Mouse (Mus musculus): Measurements from ENCODE around the gene Oxld1. TPM values are rescaled to one million over a fixed set of nuclear protein-coding genes. Genes with fewer than 3 reads are reported as not detected.

The Oxld1 gene
- total and polyA plus RNA-seq, 3 experiments: 10.4 to 31.4 (median 20.3) TPM

- peak within 1 kb of the TSS; percentile 89 for H3K4me2 ChIP-seq (ENCODE audit: insufficient read depth, low read depth, poor library complexity, severe bottlenecking)
- H3K36me3 ChIP-seq (replicated peaks in 1 of 2; ENCODE audit: control insufficient read depth in 1 of 2, insufficient read depth in 1 of 2, low read length in 1 of 2): peaks cover 68 to 81% of the 10 kb centered on the region in 2 experiments
- H3K27ac ChIP-seq (ENCODE audit: insufficient read depth, low read depth): peak within 1 kb of the TSS; percentile 33
- H3K79me2 ChIP-seq (replicated peaks; ENCODE audit: control insufficient read depth, extremely low read depth, insufficient read depth, poor library complexity, severe bottlenecking): peaks cover 26% of the 10 kb centered on the region
- dilution Hi-C loops (cut with MboI; ENCODE audit: extremely low pct_ligation_motif_present, extremely low pct_unique_long_range_greater_than_20kb, low sequenced_read_pairs): no loop called here
- H3K4me1 ChIP-seq (ENCODE audit: control insufficient read depth in 1 of 2, insufficient read depth in 2 of 2): peaks cover 7 to 30% of the 10 kb centered on the region in 2 experiments
- H3K27me3 ChIP-seq (replicated peaks): no peaks in the 10 kb centered on the region
- H3K9ac ChIP-seq (ENCODE audit: insufficient read depth, low read depth): peak within 1 kb of the TSS; percentile 72
- in situ Hi-C loops (cut with MboI; ENCODE audit: low pct_ligation_motif_present, low pct_unique_long_range_greater_than_20kb, low sequenced_read_pairs): no loop called here
- TF ChIP-seq HCFC1 (IDR thresholded peaks at IDR 0.05; ENCODE audit: low read depth, low read length) (peak; percentile 95), POLR2AphosphoS2 (IDR thresholded peaks at IDR 0.05; ENCODE audit: low read depth, low read length) (peak; percentile 99), POLR2A (IDR thresholded peaks at IDR 0.05; ENCODE audit: low read depth, low read length) (peak; percentile 97), NRF1 (IDR thresholded peaks at IDR 0.05; ENCODE audit: low read depth, low read length) (peak; percentile 95), RAD21 (IDR thresholded peaks at IDR 0.05; ENCODE audit: low read depth, low read length) (no peak), ZMIZ1 (IDR thresholded peaks at IDR 0.05; ENCODE audit: low read depth, low read length) (peak; percentile 95), ETS1 (conservative IDR thresholded peaks at IDR 0.05; ENCODE audit: low read depth, low read length) (peak; percentile 66), MXI1 (IDR thresholded peaks at IDR 0.05; ENCODE audit: low read depth, low read length) (peak; percentile 99), NELFE (IDR thresholded peaks at IDR 0.05; ENCODE audit: low read depth, low read length) (peak; percentile 97), MAFK (IDR thresholded peaks at IDR 0.05; ENCODE audit: insufficient replicate concordance, low read length) (no peak), UBTF (IDR thresholded peaks at IDR 0.05; ENCODE audit: low read depth, low read length) (peak; percentile 78; the same call in 1 of the 2 replicates), PAX5 (IDR thresholded peaks at IDR 0.05; ENCODE audit: low read length) (no peak), TBP (conservative IDR thresholded peaks at IDR 0.05; ENCODE audit: low read depth, low read length) (peak; percentile 89), MAZ (IDR thresholded peaks at IDR 0.05; ENCODE audit: low read depth, low read length) (0 out of 2 replicates have a peak, but pooled peaks have one; percentile 76), SIN3A (IDR thresholded peaks at IDR 0.05; ENCODE audit: low read length) (peak; percentile 99), TCF12 (IDR thresholded peaks at IDR 0.05; ENCODE audit: low read depth, low read length) (peak; percentile 98), E2F4 (IDR thresholded peaks at IDR 0.05; ENCODE audit: insufficient replicate concordance, low read depth, low read length) (peak; percentile 82; the same call in 1 of the 2 replicates), USF1 (IDR thresholded peaks at IDR 0.05; ENCODE audit: low read depth, low read length) (peak; percentile 36), MAX (IDR thresholded peaks at IDR 0.05; ENCODE audit: low read length) (peak; percentile 97), ZKSCAN1 (IDR thresholded peaks at IDR 0.05; ENCODE audit: borderline replicate concordance, low read depth, low read length) (no peak; the same call in 1 of the 2 replicates), CHD1 (IDR thresholded peaks at IDR 0.05; ENCODE audit: low read depth, low read length) (no peak), RCOR1 (conservative IDR thresholded peaks at IDR 0.05; ENCODE audit: low read depth, low read length) (no peak), MEF2A (IDR thresholded peaks at IDR 0.05; ENCODE audit: borderline replicate concordance, low read depth, low read length) (peak; percentile 90), ELF1 (IDR thresholded peaks at IDR 0.05; ENCODE audit: low read depth, low read length) (peak; percentile 92), GABPA (IDR thresholded peaks at IDR 0.05; ENCODE audit: insufficient replicate concordance, low read depth, low read length) (peak; percentile 97), IRF4 (IDR thresholded peaks at IDR 0.05; ENCODE audit: low read depth, low read length) (peak; percentile 94), JUN (IDR thresholded peaks at IDR 0.05; ENCODE audit: insufficient read depth, low read depth, low read length) (no peak), KAT2A (IDR thresholded peaks at IDR 0.05; ENCODE audit: insufficient replicate concordance, low read length) (peak; percentile 96), USF2 (conservative IDR thresholded peaks at IDR 0.05; ENCODE audit: low read depth, low read length) (no peak), JUND (conservative IDR thresholded peaks at IDR 0.05; ENCODE audit: low read depth, low read length) (no peak), CHD2 (IDR thresholded peaks at IDR 0.05; ENCODE audit: low read length) (peak; percentile 70), SMC3 (IDR thresholded peaks at IDR 0.05; ENCODE audit: low read depth, low read length) (no peak), EP300 (IDR thresholded peaks at IDR 0.05; ENCODE audit: low read length) (no peak), BHLHE40 (IDR thresholded peaks at IDR 0.05; ENCODE audit: low read depth, low read length) (peak; percentile 77), ZNF384 (IDR thresholded peaks at IDR 0.05; ENCODE audit: low read depth, low read length) (no peak), CTCF (conservative IDR thresholded peaks at IDR 0.05 in 1 of 2, IDR thresholded peaks at IDR 0.05 in 1 of 2; ENCODE audit: low read depth in 2 of 2, low read length in 2 of 2) (no peak), MYC (IDR thresholded peaks at IDR 0.05; ENCODE audit: low read depth, low read length) (peak; percentile 99), ZC3H11A (IDR thresholded peaks at IDR 0.05; ENCODE audit: low read depth, low read length) (no peak)
- peak; percentile 94 for DNase-seq (ENCODE audit: extremely low read depth)
- no peaks in the 10 kb centered on the region for H3K9me3 ChIP-seq (replicated peaks; ENCODE audit: low read length)
- H3K4me3 ChIP-seq (replicated peaks in 1 of 3; ENCODE audit: low read depth in 2 of 3, low read length in 2 of 3, poor library complexity in 1 of 3): peak within 1 kb of the TSS; percentile 71 to 100 (median 85)
These were observed 26.6 kb upstream of the Oxld1 start, which contains the start of gene Mrpl12 for GRCm38 (mm10) chr11:120484265-120484981. Mrpl12 (plus strand) TSS chr11:120484613.

Data from CH12.LX (cell line).